Mouse (Mus musculus) heart, postnatal 36 days (tissue): ENCODE data around the gene Aox3. TPM values are rescaled to one million over a fixed set of nuclear protein-coding genes. Genes with fewer than 3 reads are reported as not detected.

ENCODE experiments used
- DNase-seq, 2 experiments: peaks; one replicate each; pipeline ENCODE4 v3.0.0; 2021 to 2022
- intact Hi-C: fragments of 180-260 bp; cut with DNase I; formaldehyde crosslinking; loops from one replicate; pipeline ENCODE4 v1.15.1; 2025
- total RNA-seq, 2 experiments: library from RNA; stranded (reverse); gene quantifications; 2 replicates each; pipeline ENCODE4 v1.2.3; 2021

Aox3 gene
- total RNA-seq, 2 experiments from 2014 or later: 0.79 to 0.86 TPM

DNA sequence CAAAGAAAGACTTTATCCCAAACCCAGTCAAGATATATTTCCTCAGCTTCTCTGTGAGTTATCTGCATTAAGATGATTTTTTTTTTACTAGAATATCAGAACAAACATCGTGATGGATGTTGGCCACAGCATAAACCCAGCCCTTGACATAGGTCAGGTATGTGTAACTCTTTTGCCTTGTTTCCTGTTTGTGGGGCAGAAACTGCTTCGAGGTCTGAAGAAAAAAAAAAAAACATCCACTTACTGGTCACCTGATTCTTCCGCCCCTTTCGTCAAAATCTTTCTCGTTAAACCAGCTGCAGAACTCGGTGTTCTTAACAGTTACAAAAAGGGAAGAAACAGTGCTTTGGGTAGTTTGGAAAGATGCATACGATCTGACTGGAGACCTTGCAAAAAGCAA lies 10.4 kb upstream of the Aox3 start:
- no peak for DNase-seq
- intact Hi-C loops: no loop called here

DNA sequence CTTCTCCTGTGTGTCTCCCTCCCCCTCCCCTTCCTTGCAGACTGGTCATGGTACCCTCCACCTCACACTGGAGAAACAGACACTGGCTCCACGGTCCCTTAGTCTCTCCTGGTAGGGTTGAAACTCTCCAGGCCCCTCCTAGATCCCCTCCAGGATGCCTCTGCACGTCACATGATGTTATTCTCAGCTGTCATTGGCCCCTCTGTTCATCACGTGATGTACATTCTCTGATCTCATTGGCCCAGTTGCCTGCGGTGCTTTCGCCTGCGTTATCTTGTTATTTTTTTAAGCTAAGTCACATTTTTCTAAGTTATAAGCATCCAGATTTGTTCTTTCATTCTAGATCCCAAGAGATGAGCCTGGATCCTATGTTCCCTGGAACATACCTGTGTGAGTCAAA lies 7.2 kb upstream of the Aox3 start:
- no peak for DNase-seq
- intact Hi-C loops: no loop called here

GRCm38 (mm10) chr1:58107066-58107465 lies 5.9 kb upstream of the Aox3 start:
- intact Hi-C loops: no loop called here
- no peak for DNase-seq

- DNase-seq: no peak
- intact Hi-C loops: no loop called here
Observed at GRCm38 (mm10) chr1:58110241-58110640, 2.7 kb upstream of the Aox3 start.

DNA sequence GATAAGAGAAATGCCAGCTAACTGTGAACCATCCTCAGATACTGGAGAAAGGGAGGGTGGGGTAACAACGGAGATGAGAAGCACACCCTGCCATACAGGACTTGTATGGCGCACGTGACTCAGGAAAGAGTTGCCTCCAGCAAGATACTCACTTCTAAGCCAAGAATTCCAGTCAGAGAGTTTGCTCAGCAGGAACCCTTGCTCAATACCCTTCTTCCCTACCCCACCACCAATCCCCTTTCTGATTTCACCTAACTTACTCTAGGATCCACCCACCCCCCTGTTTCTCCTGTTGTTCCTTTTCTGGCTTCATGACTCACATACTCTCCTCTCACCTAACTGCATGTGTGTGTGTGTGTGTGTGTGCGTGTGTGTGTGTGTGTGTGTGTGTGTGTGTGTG lies 1.6 kb upstream of the Aox3 start:
- intact Hi-C loops: no loop called here

GRCm38 (mm10) chr1:58113441-58113840 lies 511 bp downstream of the Aox3 start:
- intact Hi-C loops: no loop called here
- no peak for DNase-seq

More for the DNA sequence above, 1.6 kb upstream of the Aox3 start:
- no peak for DNase-seq

GRCm38 (mm10) chr1:58114021-58114560 lies 1.2 kb downstream of the Aox3 start:
- DNase-seq: no peak
- intact Hi-C loops: no loop called here

- intact Hi-C loops: no loop called here
- DNase-seq: no peak
Observed at GRCm38 (mm10) chr1:58114666-58115375, 1.9 kb downstream of the Aox3 start.

DNA sequence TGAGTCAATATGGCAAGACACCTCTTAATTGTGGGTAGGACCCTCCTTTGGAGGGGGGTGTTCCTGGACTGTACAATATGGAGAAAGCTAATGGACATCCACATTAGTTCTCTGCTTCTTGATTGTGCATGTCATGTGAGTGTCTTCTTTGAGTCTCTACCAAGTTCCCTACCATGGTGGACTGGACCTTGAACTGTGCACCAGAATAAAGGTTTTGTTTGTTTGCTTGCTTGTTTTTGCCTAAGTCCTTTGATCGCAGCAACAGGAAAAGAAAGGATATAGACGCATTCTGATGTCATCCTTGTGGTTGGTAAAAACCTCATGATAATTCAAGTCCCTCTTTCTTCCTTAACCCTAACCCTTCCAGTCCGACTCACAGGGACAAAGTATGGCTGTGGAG lies 5.3 kb downstream of the Aox3 start:
- intact Hi-C loops: no loop called here
- no peak for DNase-seq

- intact Hi-C loops: no loop called here
- no peak for DNase-seq
Observed at GRCm38 (mm10) chr1:58124901-58125300, 12.0 kb downstream of the Aox3 start.

- intact Hi-C loops: no loop called here
- DNase-seq: no peak
Observed at GRCm38 (mm10) chr1:58137891-58138290, 25.0 kb downstream of the Aox3 start.

GRCm38 (mm10) chr1:58138986-58139385 lies 26.1 kb downstream of the Aox3 start:
- DNase-seq: no peak
- intact Hi-C loops: no loop called here

GRCm38 (mm10) chr1:58140607-58141006 lies 27.7 kb downstream of the Aox3 start:
- intact Hi-C loops: loop anchor here (5.0 kb wide), 1 partner anchor 708 kb away; no protein-coding TSS in a partner anchor
- no peak for DNase-seq

DNA sequence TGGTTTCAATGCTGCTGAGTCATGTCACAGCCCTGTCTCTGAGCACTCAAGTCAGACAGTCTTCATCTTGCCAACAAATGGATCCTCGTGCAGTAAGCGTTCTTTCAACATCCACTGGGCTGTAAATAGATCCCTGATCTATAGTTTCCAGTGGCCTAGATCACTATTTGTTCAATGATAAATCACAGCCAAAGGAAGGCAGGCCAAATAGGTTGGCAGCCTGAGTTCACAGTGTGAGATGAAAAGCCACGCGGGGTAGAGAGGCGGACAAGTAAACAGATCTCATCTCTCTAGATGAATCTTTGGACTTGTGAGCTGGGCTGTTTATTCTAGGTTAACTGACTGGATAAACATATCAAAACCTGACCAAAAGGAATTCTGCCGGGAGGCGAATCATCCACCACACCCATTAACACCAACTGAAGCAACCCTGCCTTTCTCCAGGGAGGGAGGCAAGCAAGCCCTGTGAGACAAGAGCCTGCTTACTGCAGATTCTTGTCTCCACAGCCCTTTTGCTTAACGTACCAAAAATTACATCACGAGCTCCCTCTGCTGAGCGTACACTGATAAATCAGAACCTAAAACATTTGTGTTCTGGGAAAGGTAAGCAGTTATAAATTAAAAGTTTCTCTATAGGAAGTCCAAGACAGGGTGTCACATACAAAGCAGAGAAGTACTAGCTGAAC lies 31.6 kb downstream of the Aox3 start:
- intact Hi-C loops: loop anchor here (5.0 kb wide), 1 partner anchor 712 kb away; no protein-coding TSS in a partner anchor
- no peak for DNase-seq

GRCm38 (mm10) chr1:58146026-58146425 lies 33.1 kb downstream of the Aox3 start:
- DNase-seq: no peak
- intact Hi-C loops: no loop called here

GRCm38 (mm10) chr1:58147776-58148175 lies 34.8 kb downstream of the Aox3 start:
- DNase-seq: no peak

DNA sequence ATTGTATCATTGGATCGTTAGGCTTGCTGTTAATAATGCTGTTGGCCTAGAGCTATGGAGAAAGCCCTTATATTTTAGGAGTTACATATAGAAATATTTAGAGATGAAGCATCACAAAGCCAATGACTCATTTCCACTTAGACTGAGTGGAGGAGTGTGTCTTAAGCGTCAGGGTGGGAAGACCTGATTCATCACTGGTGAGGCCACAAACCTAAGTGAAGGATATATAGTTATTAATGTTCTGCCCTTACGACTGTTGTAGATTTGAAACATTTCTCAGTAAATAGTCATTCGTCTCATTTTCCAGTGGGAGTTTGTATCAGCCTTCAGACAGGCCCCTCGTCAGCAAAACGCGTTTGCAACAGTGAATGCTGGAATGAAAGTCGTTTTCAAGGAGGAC lies 39.3 kb downstream of the Aox3 start:
- no peak for DNase-seq
- intact Hi-C loops: no loop called here

More at GRCm38 (mm10) chr1:58147776-58148175, 34.8 kb downstream of the Aox3 start:
- intact Hi-C loops: no loop called here

DNA sequence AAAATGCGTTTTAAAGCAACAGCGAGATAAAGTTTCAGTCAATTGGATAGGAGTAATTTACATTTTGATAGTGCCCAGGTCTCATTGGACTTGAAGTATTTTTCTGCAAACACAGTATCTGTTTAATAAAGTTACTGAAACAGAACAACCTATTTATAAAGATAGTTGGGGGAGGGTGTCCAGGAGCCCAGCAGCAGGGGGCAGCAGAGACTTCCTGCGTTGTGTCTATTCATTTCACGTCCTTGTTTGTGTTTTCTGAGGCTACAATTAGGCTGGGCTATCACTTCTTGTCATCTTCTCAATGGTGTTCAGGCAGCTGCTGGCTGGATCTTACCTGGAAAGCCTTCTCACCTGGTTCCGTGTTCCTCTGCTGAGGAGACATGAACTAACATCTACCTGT lies 43.8 kb downstream of the Aox3 start:
- DNase-seq: peak; percentile 18 to 60
- intact Hi-C loops: loop anchor here (1.0 to 2.0 kb wide), 2 partner anchors 114 to 140 kb away; no protein-coding TSS in a partner anchor

DNA sequence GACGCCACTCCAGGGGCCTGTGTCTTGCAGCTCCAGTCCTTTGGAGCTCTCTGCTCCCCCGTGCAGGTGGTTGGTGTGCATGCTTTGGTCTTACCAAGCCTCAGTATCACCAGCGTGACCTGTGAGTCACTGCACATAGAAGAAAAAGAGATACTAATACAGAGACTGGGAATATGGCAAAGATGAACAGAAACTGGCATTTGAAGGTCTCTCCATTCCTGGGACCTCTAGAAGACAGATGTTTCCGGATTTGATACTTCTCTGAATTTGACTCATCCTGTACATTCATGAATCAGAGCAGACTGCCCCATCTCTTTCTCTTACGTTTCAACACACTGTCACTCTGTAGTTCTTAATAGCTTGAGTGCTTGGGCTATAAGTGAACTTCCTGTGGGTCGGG lies 57.0 kb downstream of the Aox3 start:
- no peak for DNase-seq
- intact Hi-C loops: no loop called here

DNA sequence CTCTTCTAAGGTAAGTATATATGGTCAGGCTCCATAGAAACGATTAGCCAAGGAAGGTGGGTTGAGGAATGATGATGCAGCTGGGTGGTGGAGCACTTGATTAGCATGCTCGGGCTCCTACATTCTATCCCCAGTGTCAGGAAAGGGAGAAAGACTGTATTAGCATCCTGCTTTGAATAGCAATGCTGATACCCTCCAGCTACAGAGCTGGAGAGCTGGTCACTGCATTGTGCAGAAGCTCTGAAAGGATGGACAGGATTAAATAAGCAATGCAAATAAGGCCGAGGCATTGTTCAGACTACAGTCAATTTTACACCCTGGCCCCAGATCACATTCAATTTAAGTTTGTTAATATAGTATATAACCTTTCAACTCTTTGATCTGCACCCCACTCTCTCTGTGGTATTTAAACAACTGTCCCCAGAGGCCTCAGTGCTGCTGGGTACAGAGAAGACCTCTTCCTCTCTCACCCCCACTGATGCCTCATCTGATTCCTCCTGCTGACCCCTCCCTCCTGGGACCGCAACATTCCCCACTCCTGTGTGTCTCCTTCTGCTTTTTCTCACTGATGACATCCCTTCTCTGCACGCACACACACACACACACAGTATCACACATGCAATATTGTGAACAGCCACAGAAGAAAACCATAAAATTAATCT lies 75.7 kb downstream of the Aox3 start:
- intact Hi-C loops: no loop called here
- no peak for DNase-seq

DNA sequence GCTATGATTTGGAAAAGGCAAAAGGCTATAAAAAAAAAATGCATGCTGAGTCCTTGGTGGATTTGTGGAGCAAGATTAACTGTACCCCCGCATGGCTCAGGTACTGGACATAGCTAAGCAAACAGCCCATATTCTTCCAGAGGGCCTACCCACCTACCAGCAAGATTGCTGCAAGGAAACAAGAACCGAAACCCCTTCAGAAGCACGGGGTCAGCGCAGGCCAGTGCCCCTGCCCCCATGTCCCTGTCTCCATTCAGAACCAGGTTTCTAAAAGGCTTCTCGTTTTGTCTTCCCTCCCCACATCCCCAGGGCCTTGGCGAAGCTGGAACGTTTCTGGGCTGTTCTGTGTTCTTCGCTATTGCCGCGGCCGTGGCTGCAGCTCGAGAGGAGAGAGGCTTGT lies 81.4 kb downstream of the Aox3 start:
- no peak for DNase-seq
- intact Hi-C loops: no loop called here
